Mouse (Mus musculus) kidney, embryonic 15.5 days (tissue): Measurements from ENCODE around the gene Arhgef10l. TPM values are rescaled to one million over a fixed set of nuclear protein-coding genes. Genes with fewer than 3 reads are reported as not detected.
A peak's percentile ranks its signal among the peaks of the same experiment; 100 is the strongest.

Experiments used
- ATAC-seq: fragments of 200-750 bp; cut with Nextera tagmentation; replicated peaks from 2 replicates; pipeline ENCODE4 v1.8.0; 2017; ENCODE audit warnings: moderate TSS enrichment; ENCODE audit not compliant: low FRiP score
- H3K27ac ChIP-seq: fragments of 300-500 bp; sonication (generic); 2 replicates; pipeline ENCODE4 v1.5.1; 2015; ENCODE audit warnings: mild to moderate bottlenecking, inconsistent platforms
- H3K27me3 ChIP-seq: fragments of 300-500 bp; sonication (generic); 2 replicates; pipeline ENCODE4 v1.6.1; 2015; ENCODE audit warnings: inconsistent platforms
- H3K36me3 ChIP-seq: fragments of 300-500 bp; sonication (generic); 2 replicates; pipeline ENCODE4 v1.6.1; 2015; ENCODE audit warnings: inconsistent platforms
- H3K4me1 ChIP-seq: fragments of 300-500 bp; sonication (generic); 2 replicates; pipeline ENCODE4 v1.6.1; 2015; ENCODE audit warnings: inconsistent platforms
- H3K4me2 ChIP-seq: fragments of 300-500 bp; sonication (generic); 2 replicates; pipeline ENCODE4 v1.6.1; 2015; ENCODE audit warnings: moderate library complexity, mild to moderate bottlenecking, inconsistent platforms
- H3K4me3 ChIP-seq: fragments of 300-500 bp; sonication (generic); replicated peaks from 2 replicates; pipeline ENCODE4 v1.5.1; 2015; ENCODE audit warnings: mild to moderate bottlenecking, inconsistent platforms
- H3K9ac ChIP-seq: fragments of 300-500 bp; sonication (generic); 2 replicates; pipeline ENCODE4 v1.6.1; 2015; ENCODE audit warnings: mild to moderate bottlenecking, inconsistent platforms
- H3K9me3 ChIP-seq: fragments of 300-500 bp; sonication (generic); replicated peaks from 2 replicates; pipeline ENCODE4 v1.6.1; 2016; ENCODE audit warnings: inconsistent platforms
- WGBS: fragments of 180-500 bp; shearing (Covaris S2); methylation state at CpG from one replicate; pipeline ENCODE4 v1.1.7; 2015; ENCODE audit warnings: mixed read lengths; 5-methylcytosine and 5-hydroxymethylcytosine counted together
- polyA plus RNA-seq: library from polyadenylated mRNA; unstranded; fragments of >200 nt; fragmentation: Nextera tagmentation; extraction: Ambion mirVana; gene quantifications from 2 replicates; pipeline ENCODE4 v1.2.1, GENCODE M21; 2015

Gene Arhgef10l
- polyA plus RNA-seq, 1 experiment from 2014 or later: 20.7 TPM

DNA sequence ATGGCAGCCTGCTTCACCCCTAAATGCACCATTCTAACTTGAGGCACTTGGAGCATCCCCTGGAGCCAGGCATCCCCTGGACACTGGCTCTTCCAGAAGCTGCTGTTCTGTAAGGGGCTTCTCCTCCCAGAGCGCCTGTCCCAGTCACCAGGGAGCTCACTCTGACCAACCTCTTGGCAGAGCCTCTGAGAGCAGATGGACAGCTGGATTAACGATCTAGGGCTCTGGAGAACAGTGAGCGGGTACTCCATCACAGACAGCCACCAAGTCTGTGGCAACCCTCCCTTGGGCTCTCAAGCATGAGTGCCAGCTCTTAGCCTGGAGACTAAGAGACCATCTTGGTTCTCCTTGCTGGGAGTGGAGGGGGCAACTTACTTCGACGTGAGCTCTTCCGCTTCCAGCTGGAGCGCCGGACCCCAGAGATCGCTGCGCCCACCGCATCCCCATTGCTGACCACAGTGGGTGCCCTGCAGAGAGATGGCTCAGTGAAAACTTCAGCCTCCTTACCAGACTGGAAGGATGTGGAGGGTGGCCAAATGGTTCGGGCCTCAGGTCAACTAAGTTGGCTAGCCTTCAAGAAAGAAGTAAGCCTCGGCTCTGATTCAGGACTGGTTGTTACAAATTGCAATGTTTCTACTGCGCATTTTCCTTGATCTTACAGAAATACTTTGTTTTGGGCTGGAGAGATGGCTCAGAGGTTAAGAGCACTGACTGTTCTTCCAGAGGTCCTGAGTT lies 71.9 kb downstream of the Arhgef10l start:
- peak; percentile 54; the same call in 1 of the 2 replicates for ATAC-seq
- Histone ChIP-seq H3K9ac (no peak overlapping the region), H3K4me3 (no peak overlapping the region), H3K27ac (peak overlapping the region; percentile 86), H3K27me3 (no peaks in the 10 kb centered on the region), H3K9me3 (peaks cover 14% of the 10 kb centered on the region; the same call in 1 of the 2 replicates), H3K36me3 (peaks cover 62% of the 10 kb centered on the region), H3K4me2 (0 out of 2 replicates have a peak overlapping the region, but pooled peaks have one; percentile 39), H3K4me1 (peaks cover 19% of the 10 kb centered on the region)
- WGBS: 75% methylated on average over 14 of the region's 14 CpGs

GRCm38 (mm10) chr4:140592990-140593770 lies 72.6 kb downstream of the Arhgef10l start:
- no peak overlapping the region for H3K4me3 ChIP-seq
- H3K4me2 ChIP-seq: peak overlapping the region; percentile 39
- H3K9ac ChIP-seq: no peak overlapping the region
- peak overlapping the region; percentile 86 for H3K27ac ChIP-seq
- H3K4me1 ChIP-seq: peaks cover 19% of the 10 kb centered on the region
- peaks cover 61% of the 10 kb centered on the region for H3K36me3 ChIP-seq
- ATAC-seq: peak; percentile 83
- peaks cover 14% of the 10 kb centered on the region; the same call in 1 of the 2 replicates for H3K9me3 ChIP-seq
- no peaks in the 10 kb centered on the region for H3K27me3 ChIP-seq
- WGBS: 29% methylated on average over 16 of the region's 16 CpGs

- H3K4me1 ChIP-seq: peaks cover 19% of the 10 kb centered on the region
- H3K27ac ChIP-seq: peak overlapping the region; percentile 86
- no peaks in the 10 kb centered on the region for H3K27me3 ChIP-seq
- H3K4me3 ChIP-seq: no peak overlapping the region
- ATAC-seq: no peak
- WGBS: 22% methylated on average over 11 of the region's 11 CpGs
- no peak overlapping the region for H3K4me2 ChIP-seq
- peaks cover 57% of the 10 kb centered on the region for H3K36me3 ChIP-seq
- H3K9me3 ChIP-seq: peaks cover 11% of the 10 kb centered on the region; the same call in 1 of the 2 replicates
- no peak overlapping the region for H3K9ac ChIP-seq
Observed at GRCm38 (mm10) chr4:140592217-140592759, 73.5 kb downstream of the Arhgef10l start.

DNA sequence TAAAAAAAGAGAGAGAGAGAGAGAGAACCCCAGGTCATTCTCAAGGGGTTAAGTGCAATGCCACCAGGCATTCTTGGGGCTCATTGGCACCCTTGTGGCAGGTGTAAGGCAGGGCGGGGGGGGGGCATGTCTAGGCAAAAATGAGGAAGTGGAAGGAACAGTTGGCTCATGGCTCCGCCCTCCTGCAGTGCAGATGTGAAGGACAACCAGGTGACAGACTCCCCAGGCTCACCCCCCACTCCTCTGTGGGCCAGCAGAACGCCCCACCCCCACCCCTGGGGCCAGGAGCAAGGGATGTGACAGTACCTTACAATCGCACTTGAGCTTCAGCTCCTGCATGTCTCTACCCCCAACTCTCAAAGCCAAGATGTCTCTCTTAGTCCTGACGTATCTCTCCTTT lies 79.3 kb downstream of the Arhgef10l start:
- Histone ChIP-seq H3K27me3 (no peaks in the 10 kb centered on the region), H3K9ac (no peak overlapping the region), H3K4me2 (no peak overlapping the region), H3K4me1 (0 out of 2 replicates have a peak, but pooled peaks cover 10% of the 10 kb centered on the region), H3K36me3 (peaks cover 49% of the 10 kb centered on the region), H3K27ac (no peak overlapping the region), H3K4me3 (no peak overlapping the region), H3K9me3 (no peaks in the 10 kb centered on the region)
- ATAC-seq: no peak
- 69% methylated on average over 5 of the region's 5 CpGs for WGBS

DNA sequence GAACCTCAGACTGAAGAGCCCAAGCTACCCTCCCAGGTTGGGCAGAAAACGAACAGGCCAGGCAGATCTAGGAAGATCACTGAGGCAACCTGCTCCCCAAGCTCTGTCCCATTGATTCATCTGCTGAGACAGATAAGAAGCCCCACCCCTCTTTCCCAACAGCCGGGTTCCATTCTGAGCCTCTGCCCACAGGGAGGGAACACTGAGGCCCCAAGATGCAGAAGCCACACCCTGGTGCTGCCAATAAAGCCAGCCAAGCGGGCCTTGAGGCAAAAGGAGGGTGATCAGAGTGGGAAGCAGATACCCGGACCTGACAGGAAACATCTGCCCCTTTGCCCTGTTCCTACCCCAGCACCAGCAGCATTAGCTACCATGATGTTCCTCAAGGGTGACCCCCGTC lies 81.6 kb downstream of the Arhgef10l start:
- no peak overlapping the region for H3K4me2 ChIP-seq
- H3K27ac ChIP-seq: no peak overlapping the region
- peaks cover 55% of the 10 kb centered on the region for H3K36me3 ChIP-seq
- no peak overlapping the region for H3K9ac ChIP-seq
- no peak overlapping the region for H3K4me3 ChIP-seq
- ATAC-seq: 0 out of 2 replicates have a peak, but pooled peaks have one; percentile 31
- H3K4me1 ChIP-seq: 0 out of 2 replicates have a peak, but pooled peaks cover 11% of the 10 kb centered on the region
- 52% methylated on average over 5 of the region's 5 CpGs for WGBS
- H3K27me3 ChIP-seq: no peaks in the 10 kb centered on the region
- H3K9me3 ChIP-seq: no peaks in the 10 kb centered on the region

GRCm38 (mm10) chr4:140582390-140583088 lies 83.3 kb downstream of the Arhgef10l start:
- Histone ChIP-seq H3K36me3 (peaks cover 61% of the 10 kb centered on the region), H3K27ac (no peak overlapping the region), H3K9me3 (no peaks in the 10 kb centered on the region), H3K4me2 (no peak overlapping the region), H3K4me1 (0 out of 2 replicates have a peak, but pooled peaks cover 11% of the 10 kb centered on the region), H3K9ac (no peak overlapping the region), H3K27me3 (no peaks in the 10 kb centered on the region), H3K4me3 (no peak overlapping the region)
- 75% methylated on average over 15 of the region's 15 CpGs for WGBS
- no peak for ATAC-seq

DNA sequence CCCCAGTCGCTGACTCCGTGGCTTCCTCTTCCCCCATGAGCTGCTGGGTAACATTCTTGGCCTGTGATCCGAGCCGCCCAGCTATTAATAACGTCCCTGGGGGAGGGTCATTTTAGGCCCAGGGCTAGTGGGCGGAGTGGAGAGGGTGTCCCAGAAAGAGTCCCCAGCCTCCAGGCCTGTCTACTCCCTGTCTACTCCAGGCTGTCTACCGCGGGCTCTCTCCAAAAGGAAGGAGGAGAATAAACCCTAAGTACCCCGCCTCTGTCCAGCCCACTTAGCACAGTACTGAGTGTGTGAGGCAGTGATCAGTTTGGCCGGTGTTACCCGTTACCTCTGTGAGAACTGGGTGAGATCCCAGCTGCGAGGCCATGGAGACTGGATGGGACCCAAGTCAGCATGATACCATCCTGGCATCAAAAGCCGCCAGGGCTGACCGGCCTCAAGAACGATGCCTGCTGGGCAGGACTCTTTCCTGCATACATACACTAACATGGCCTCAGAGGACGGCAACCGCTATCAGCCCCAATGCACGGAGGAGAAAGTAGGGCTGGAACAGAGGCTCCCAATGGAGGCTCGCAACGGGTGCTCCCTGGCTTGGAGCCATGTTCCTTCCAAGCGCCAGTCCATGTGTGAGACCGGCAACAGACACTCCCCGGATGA lies 84.0 kb downstream of the Arhgef10l start:
- no peak overlapping the region for H3K9ac ChIP-seq
- 0 out of 2 replicates have a peak, but pooled peaks cover 11% of the 10 kb centered on the region for H3K4me1 ChIP-seq
- 0 out of 2 replicates have a peak, but pooled peaks have one; percentile 20 for ATAC-seq
- H3K9me3 ChIP-seq: no peaks in the 10 kb centered on the region
- H3K27me3 ChIP-seq: no peaks in the 10 kb centered on the region
- no peak overlapping the region for H3K4me2 ChIP-seq
- 61% methylated on average over 23 of the region's 23 CpGs for WGBS
- peaks cover 64% of the 10 kb centered on the region for H3K36me3 ChIP-seq
- H3K27ac ChIP-seq: no peak overlapping the region
- no peak overlapping the region for H3K4me3 ChIP-seq

- Histone ChIP-seq H3K4me3 (no peak overlapping the region), H3K4me2 (no peak overlapping the region), H3K4me1 (0 out of 2 replicates have a peak, but pooled peaks cover 11% of the 10 kb centered on the region), H3K36me3 (peaks cover 64% of the 10 kb centered on the region), H3K9me3 (no peaks in the 10 kb centered on the region), H3K27ac (no peak overlapping the region; the same call in 1 of the 2 replicates), H3K9ac (no peak overlapping the region), H3K27me3 (no peaks in the 10 kb centered on the region)
- WGBS: 79% methylated on average over 16 of the region's 16 CpGs
- no peak for ATAC-seq
Observed at GRCm38 (mm10) chr4:140581341-140581729, 84.5 kb downstream of the Arhgef10l start.

- peaks cover 68% of the 10 kb centered on the region for H3K36me3 ChIP-seq
- H3K9ac ChIP-seq: no peak overlapping the region
- 0 out of 2 replicates have a peak, but pooled peaks cover 11% of the 10 kb centered on the region for H3K4me1 ChIP-seq
- no peak overlapping the region for H3K4me2 ChIP-seq
- H3K27ac ChIP-seq: no peak overlapping the region
- 90% methylated on average over 4 of the region's 4 CpGs for WGBS
- ATAC-seq: no peak
- no peak overlapping the region for H3K4me3 ChIP-seq
- no peaks in the 10 kb centered on the region for H3K27me3 ChIP-seq
- H3K9me3 ChIP-seq: no peaks in the 10 kb centered on the region
Observed at GRCm38 (mm10) chr4:140580866-140581265, 84.9 kb downstream of the Arhgef10l start.

DNA sequence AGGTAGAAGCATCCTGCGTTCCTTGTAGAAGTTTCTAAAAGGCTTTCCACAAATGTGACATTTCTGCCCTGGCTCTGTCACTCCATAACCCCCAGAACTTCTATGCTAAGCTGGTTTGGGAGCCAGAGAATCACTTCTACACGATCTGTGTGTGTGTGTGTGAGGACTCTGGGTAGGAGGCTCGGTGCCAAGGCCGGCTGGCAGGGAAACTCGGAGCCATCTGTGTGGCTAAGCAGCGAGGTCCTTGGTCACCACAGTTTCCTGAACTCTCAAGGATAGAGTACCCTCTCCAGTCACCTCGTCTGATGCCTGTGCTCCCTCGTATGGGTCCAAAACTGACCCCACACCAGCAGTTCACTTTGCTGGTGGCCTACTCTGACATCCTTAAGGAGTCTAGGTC lies 86.2 kb downstream of the Arhgef10l start:
- ATAC-seq: no peak
- Histone ChIP-seq H3K4me2 (no peak overlapping the region), H3K4me3 (no peak overlapping the region), H3K4me1 (0 out of 2 replicates have a peak, but pooled peaks cover 11% of the 10 kb centered on the region), H3K27ac (no peak overlapping the region), H3K9me3 (no peaks in the 10 kb centered on the region), H3K27me3 (no peaks in the 10 kb centered on the region), H3K36me3 (peaks cover 78% of the 10 kb centered on the region), H3K9ac (no peak overlapping the region)
- 89% methylated on average over 8 of the region's 8 CpGs for WGBS

DNA sequence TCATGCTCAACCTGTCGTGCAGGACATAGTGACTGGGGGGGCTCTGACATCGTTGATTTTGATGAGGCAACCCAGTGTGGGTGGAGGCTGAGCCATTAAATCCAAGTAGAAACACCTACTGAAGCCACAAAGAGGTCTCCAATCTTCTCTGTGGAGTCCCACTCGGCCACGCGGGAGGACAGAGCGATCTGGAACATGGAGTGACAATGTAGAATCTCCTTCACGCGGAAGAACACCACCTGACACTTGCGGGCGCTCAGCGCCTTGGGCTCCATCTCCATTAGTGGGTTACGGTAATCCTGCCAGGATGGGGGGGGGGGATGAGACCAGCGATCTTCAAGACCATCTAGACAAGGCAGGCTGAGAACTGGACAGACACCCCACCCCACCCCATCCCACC lies 86.7 kb downstream of the Arhgef10l start:
- Histone ChIP-seq H3K36me3 (peaks cover 81% of the 10 kb centered on the region), H3K9me3 (no peaks in the 10 kb centered on the region), H3K4me3 (no peak overlapping the region), H3K9ac (no peak overlapping the region), H3K27me3 (no peaks in the 10 kb centered on the region), H3K4me2 (no peak overlapping the region), H3K4me1 (0 out of 2 replicates have a peak, but pooled peaks cover 11% of the 10 kb centered on the region), H3K27ac (no peak overlapping the region)
- ATAC-seq: no peak
- WGBS: 96% methylated on average over 13 of the region's 13 CpGs
